Mouse (Mus musculus): ENCODE measurements around the gene Nfkbid. TPM values are rescaled to one million over a fixed set of nuclear protein-coding genes. Genes with fewer than 3 reads are reported as not detected.

Gene Nfkbid
- under 1 TPM; 0.20 to 0.47 TPM for total RNA-seq (2021)

- intact Hi-C loops (cut with DNase I): no loop called here
- peak; percentile 30 for DNase-seq (ENCODE audit: low spot score)
Observed at GRCm38 (mm10) chr7:30421175-30421889, at the start of gene Nfkbid. Nfkbid (plus strand) TSS chr7:30421732.

DNA sequence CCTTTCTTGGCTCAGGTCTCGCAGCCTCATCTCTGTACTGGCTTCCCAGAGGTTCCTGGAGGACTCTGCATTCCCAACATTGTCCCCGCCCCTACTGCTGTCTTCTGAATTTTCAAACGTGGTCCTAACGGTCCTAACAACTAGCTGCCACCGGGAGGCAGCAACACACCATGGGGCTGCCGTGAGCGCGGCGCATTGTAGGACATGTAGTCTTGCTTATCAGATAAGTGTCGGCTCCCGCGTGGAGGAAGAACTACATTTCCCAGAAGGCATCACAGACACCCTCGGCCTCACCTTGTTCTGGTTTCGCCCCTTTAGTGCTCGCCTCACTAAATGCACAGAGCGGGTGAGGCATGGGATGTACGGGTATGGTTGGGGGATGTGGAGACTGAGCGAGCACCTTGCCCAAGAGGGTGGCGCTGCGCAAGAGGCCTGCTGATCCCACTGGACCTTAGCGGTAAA lies 48.0 kb upstream of the Nfkbid start:
- DNase-seq (ENCODE audit: low spot score): peak; percentile 85
- intact Hi-C loops (cut with DNase I): loop anchor here (1.0 to 10.0 kb wide), 4 partner anchors 59 to 251 kb away; partner anchors contain the start of genes Cox6b1 and Prodh2

- no peak for DNase-seq (ENCODE audit: low spot score)
- intact Hi-C loops (cut with DNase I): no loop called here
Observed at GRCm38 (mm10) chr7:30380061-30380460, 41.5 kb upstream of the Nfkbid start.

DNA sequence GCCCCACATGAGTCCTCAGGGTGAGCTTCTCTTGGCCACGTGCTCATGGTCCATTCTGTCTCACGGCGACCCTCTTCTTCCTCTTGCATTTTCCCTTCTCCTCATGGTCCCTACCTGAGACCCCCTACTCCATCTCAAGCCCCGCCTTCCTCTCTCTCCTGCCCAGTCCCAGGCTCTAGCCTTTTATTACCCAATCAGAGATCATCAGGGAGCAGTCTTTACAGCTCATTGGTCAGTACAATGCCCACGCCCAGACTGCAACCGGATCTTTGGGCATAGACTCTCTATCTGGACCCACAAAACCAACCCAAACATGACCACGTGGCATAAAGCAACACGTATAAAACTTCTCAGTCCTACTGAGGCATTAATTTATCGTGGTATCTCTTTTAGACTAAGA lies 37.4 kb upstream of the Nfkbid start:
- no peak for DNase-seq (ENCODE audit: low spot score)
- intact Hi-C loops (cut with DNase I): no loop called here

DNA sequence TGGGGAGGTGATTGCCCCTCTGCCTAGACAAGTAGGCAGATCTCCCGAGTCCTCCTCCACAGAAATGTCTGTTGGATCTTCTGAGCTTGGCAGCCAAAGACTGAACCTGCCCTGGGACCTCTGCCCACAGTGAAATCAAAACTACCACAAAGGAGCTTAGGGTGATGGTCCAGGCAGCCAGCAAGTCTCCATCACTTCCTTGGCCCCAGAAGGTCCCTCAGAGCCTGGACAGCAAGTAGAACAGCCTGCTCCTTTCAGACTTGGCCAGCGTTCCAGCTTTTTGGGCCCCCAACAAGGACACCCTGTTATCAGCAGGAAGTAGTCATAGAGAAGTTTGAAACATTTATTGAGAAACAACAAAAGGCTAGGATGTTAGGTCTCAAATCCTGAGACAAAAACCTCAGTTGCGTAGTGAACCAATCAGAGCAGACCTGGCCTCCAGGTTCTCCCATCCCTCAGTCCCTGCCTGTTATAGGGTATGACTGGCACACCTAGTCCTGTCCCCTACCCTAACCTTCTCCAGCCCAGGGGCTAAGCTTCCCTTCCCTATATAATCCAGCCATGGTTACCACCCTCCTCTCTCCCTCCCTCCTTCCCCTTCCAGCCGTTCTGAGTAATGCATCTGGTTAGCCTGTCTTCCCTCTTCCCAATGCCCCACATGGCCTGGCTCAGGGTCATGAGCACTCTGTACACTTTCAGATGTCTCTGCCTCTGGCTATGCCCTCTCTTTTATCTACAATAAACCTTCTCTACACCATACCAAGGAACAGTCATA lies 28.6 kb upstream of the Nfkbid start:
- DNase-seq (ENCODE audit: low spot score): no peak
- intact Hi-C loops (cut with DNase I): no loop called here

GRCm38 (mm10) chr7:30393631-30394030 lies 27.9 kb upstream of the Nfkbid start:
- intact Hi-C loops (cut with DNase I): no loop called here

DNA sequence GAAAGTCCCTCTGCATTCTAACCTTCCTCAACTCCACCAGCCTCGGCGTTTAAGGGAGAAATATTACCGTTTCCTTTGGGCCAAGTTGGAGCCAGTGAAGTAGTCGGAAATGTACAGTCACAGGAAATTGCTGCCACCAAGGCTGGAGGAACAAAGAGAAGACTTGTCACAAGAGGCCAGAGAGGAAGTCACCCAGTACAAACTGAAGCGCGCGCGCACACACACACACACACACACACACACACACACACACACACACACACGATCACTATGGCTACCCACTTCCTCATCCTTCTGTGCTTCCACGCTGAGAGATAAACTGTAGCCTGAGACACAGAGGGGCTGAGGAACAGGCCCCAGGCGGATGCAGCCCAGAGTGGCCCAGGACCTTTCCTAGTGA lies 27.2 kb upstream of the Nfkbid start:
- no peak for DNase-seq (ENCODE audit: low spot score)
- intact Hi-C loops (cut with DNase I): no loop called here

More at GRCm38 (mm10) chr7:30393631-30394030, 27.9 kb upstream of the Nfkbid start:
- DNase-seq (ENCODE audit: low spot score): no peak

DNA sequence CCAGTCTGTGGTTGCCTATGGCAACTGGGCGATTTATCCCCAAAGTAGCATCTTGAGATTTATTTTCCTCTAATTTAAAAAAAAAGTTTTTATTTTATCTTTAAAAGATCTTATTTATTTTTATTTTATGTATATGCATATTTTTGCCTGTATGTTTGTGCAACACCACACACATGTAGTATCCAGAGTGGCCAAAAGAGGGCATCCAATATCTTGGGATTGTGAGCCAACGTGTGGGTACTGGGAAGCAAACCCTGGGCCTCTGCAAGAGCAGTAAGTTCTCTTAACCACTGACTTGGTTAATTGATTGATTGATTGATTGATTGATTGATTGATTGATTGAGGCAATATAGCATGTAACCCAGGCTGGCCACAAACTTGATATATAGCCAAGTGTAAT lies 26.7 kb upstream of the Nfkbid start:
- intact Hi-C loops (cut with DNase I): no loop called here
- no peak for DNase-seq (ENCODE audit: low spot score)

- no peak for DNase-seq (ENCODE audit: low spot score)
- intact Hi-C loops (cut with DNase I): no loop called here
Observed at GRCm38 (mm10) chr7:30399671-30400070, 21.9 kb upstream of the Nfkbid start.

- no peak for DNase-seq (ENCODE audit: low spot score)
- intact Hi-C loops (cut with DNase I): no loop called here
Observed at GRCm38 (mm10) chr7:30402343-30402742, 19.2 kb upstream of the Nfkbid start.

DNA sequence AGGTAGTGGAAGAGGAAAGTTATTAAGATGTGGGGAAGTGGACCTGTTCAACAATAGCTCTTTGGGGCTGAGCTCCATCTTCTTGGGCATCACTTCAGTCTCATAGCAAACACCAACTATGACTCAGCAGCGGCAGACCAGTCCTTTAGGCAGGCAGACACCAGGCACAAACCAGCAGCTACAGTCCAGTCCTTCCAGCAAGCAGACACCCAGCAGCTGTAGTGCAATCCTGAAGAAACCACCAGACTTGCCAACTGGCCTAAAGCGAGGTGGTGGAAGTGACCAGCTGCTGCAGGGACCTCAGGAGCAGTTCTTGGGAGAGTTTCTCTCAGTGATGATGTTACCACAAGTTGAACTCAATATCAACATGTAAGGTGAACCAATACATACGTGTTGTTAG lies 12.9 kb upstream of the Nfkbid start:
- intact Hi-C loops (cut with DNase I): no loop called here

DNA sequence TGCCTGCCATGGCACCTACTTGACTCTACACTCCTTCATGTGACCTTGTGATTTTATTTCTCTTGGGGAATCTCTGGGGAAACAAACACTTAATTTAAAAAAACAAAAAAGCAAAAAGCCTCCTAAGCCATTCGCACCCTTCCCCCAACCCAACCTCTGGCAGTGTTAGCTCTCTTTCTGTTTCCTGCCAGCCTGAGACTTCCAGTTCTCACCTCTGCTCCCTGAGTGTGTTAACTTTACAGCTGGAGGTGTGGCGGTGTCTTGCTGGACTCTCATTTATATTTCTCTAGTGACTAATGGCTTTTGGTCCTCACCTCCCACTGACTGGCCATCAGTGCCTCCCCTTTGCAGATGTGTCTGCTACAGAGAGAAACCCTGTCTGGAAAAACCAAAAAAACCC lies 11.7 kb upstream of the Nfkbid start:
- intact Hi-C loops (cut with DNase I): no loop called here
- DNase-seq (ENCODE audit: low spot score): no peak

More for the DNA sequence above, 12.9 kb upstream of the Nfkbid start:
- DNase-seq (ENCODE audit: low spot score): no peak

DNA sequence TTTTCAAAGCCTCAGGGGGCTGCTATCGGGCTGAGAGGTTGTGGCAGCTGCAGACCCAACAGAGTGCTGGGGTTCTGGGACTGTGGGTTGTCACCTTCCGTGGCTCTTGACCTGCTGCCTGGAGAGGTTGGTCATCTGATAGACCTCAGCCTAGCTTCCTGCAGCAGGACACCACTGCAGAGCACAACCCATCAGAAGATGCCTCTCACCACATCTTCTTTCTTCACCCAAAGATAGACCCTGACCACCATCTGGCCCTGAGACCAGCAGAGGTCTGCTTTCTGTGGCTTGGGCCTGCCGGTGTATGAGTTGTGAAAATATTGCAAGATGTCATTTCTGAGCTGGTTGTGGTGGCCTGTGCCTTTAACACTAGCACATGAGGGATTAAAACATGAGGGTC lies 10.5 kb upstream of the Nfkbid start:
- intact Hi-C loops (cut with DNase I): no loop called here

DNA sequence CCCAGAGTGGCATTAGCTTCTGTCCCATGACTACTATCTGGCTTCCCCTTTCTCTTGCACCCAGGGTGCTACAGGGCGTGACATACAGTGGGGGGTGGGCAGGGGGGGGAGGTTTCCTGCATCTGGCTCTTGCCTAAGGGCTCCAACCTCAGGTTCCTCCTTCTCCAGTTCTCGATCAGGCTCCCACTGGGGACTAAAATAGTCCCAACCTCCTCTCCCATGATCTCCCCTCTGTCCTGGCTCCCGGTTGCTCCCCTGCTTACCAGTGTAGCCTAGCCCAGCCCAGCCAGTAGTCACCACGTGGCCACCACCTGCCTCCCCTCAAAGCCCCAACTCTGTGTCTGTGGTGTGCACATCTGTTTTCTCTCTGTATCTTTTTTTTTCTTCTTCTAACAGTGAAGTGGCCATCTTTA lies 8.8 kb upstream of the Nfkbid start:
- intact Hi-C loops (cut with DNase I): no loop called here
- DNase-seq (ENCODE audit: low spot score): no peak

More for the DNA sequence above, 10.5 kb upstream of the Nfkbid start:
- DNase-seq (ENCODE audit: low spot score): no peak

GRCm38 (mm10) chr7:30413596-30413995 lies 7.9 kb upstream of the Nfkbid start, which contains the start of gene Tyrobp:
Tyrobp (plus strand) TSS chr7:30413760.
- DNase-seq (ENCODE audit: low spot score): peak; percentile 26
- intact Hi-C loops (cut with DNase I): no loop called here

DNA sequence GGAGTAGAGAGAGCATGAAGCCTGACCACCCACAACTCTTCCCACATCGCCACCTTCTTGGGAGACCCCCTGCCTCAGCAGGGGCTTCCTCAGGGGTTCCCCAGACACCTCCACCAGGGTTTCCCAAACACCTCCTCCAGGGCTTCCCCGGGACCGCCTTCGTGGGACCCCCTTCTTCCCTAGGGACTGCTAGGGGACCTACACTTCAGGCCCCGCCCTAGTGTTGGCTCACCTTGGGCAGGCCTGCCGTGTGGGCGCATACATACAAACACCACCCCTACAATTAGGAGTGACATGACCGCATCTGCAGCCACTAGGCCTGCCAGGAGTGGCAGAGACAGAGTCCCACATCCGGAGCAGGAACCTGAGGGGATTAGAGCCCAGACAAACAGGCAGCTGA lies 3.7 kb upstream of the Nfkbid start:
- no peak for DNase-seq (ENCODE audit: low spot score)
- intact Hi-C loops (cut with DNase I): no loop called here

- intact Hi-C loops (cut with DNase I): no loop called here
- no peak for DNase-seq (ENCODE audit: low spot score)
Observed at GRCm38 (mm10) chr7:30419561-30420499, 1.7 kb upstream of the Nfkbid start, which contains the start of gene Hcst. Hcst (minus strand) TSS chr7:30419854.

- intact Hi-C loops (cut with DNase I): no loop called here
- DNase-seq (ENCODE audit: low spot score): no peak
Observed at GRCm38 (mm10) chr7:30420673-30421072, 859 bp upstream of the Nfkbid start.

DNA sequence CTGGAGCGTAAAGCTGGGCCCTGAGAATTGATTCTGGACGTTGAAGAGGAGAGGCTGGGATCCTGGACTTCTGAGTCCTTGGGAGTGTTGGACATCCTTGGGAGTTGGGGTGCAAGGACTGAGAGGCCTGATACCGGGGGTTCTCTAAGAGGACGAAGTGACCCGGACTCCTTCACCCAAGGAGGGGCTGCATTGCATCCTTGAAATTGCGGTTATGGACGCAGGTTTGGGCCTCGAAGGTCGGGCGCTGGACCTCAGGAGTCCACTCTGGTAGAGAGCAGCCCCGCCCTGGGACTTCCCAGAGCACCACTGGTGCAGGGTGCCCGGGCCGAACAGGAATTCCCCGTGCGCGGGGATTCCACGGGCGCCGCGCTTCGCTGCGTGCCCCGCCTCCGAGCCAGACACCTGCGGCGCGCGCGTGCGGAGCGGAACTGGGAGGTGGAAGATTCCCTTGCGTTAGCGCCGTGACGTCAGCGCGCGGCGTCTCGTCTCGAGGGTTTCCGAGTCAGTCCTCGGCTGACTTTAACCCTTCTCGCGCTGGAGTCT lies 431 bp downstream of the Nfkbid start:
- peak; percentile 60 for DNase-seq (ENCODE audit: low spot score)
- intact Hi-C loops (cut with DNase I): no loop called here

- intact Hi-C loops (cut with DNase I): no loop called here
- DNase-seq (ENCODE audit: low spot score): no peak
Observed at GRCm38 (mm10) chr7:30422560-30422959, 1.0 kb downstream of the Nfkbid start.
